8 mouse cellular contexts compared by ENCODE assay signal in the genomic region with DNA sequence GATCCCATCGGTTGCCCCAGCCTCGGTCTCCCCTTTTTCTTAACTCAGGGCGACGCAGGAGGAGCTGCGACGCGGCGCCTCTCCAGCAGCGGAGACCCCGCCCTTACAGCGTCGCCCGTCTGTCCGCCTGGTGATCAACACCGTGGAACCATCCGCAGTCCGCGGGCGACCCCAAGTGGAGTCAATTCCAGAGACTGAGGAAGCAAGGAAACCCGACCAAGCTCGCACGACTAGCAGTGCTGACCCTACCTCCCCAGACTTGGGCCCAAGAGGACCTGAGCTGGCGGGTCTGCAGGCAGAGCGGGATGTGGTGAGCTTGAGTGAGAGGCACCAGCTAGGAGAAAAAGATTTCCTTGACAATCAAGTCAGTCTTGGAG. TPM values are rescaled to one million over a fixed set of nuclear protein-coding genes. Genes with fewer than 3 reads are reported as not detected.
DNase-seq lines count a peak whose midpoint lies in the region; ATAC-seq lines count a peak whose summit lies in the region.

No protein-coding gene starts in this region.

- ATAC-seq in inflammation-experienced regulatory T-cells, adult 6 months, result peak; percentile 50
- no peak for ATAC-seq in erythroid progenitor cell, adult 5-6 weeks (replicated peaks; ENCODE audit: low FRiP score, poor library complexity, severe bottlenecking)

- DNase-seq in adrenal gland, adult 8-10 months, result peak; percentile 68
- peak; percentile 87 for DNase-seq in embryo, embryonic 10.5 days (ENCODE audit: low spot score)
- DNase-seq in gastrocnemius, postnatal 25 days, result peak; percentile 60
- peak; percentile 66 to 75 for DNase-seq in left cerebral cortex, adult 8-10 months (ENCODE audit: low spot score in 2 of 2)
- DNase-seq in lung, postnatal 4 days, result peak; percentile 87 to 89
- DNase-seq in right cerebral cortex, adult 18-20 months, result peak; percentile 90

RNA-seq across cellular contexts. Expression of a gene that starts 10.7 kb away (rescaled TPM):
- 1 to 10 TPM; 2.0 to 6.7 (median 3.9) TPM for total RNA-seq in adrenal gland, adult 8-10 months (2022)
- total RNA-seq in gastrocnemius, postnatal 25 days (2021), result 1 to 10 TPM; 1.5 to 2.2 TPM
- 10 to 100 TPM in 2 of 3 experiments, 1 to 10 TPM in 1; 3.8 to 22.3 (median 12.5) TPM for polyA plus RNA-seq in inflammation-experienced regulatory T-cells, adult 6 months (2017; shearing (Covaris generic))
- 1 to 10 TPM; 1.5 to 3.6 (median 2.9) TPM for total RNA-seq in left cerebral cortex, adult 8-10 months (2022)
- 2.9 and 6.1 TPM in 2 replicates for total RNA-seq in erythroid progenitor cell, adult 5-6 weeks (2015; ENCODE audit: low replicate concordance)
- 6.2 and 11.2 TPM in 2 replicates for total RNA-seq in erythroid progenitor cell, adult 5-6 weeks (2017; ENCODE audit: low replicate concordance)

RNA-seq across cellular contexts. Expression of a gene that starts 25.7 kb away (rescaled TPM):
- 10 to 100 TPM; 16.7 to 21.4 (median 18.1) TPM for total RNA-seq in adrenal gland, adult 8-10 months (2022)
- 10 to 100 TPM; 14.9 to 16.5 TPM for total RNA-seq in gastrocnemius, postnatal 25 days (2021)
- 10 to 100 TPM in 2 of 3 experiments, 1 to 10 TPM in 1; 6.2 to 24.7 (median 17.4) TPM for polyA plus RNA-seq in inflammation-experienced regulatory T-cells, adult 6 months (2017; shearing (Covaris generic))
- total RNA-seq in left cerebral cortex, adult 8-10 months (2022), result 10 to 100 TPM; 27.5 to 29.5 (median 27.8) TPM
- total RNA-seq in erythroid progenitor cell, adult 5-6 weeks (2015; ENCODE audit: low replicate concordance), result 0.72 and 1.3 TPM in 2 replicates
- total RNA-seq in erythroid progenitor cell, adult 5-6 weeks (2017; ENCODE audit: low replicate concordance), result 0.45 and 1.5 TPM in 2 replicates

RNA-seq across cellular contexts. Expression of a gene that starts 30.3 kb away (rescaled TPM):
- total RNA-seq in adrenal gland, adult 8-10 months (2022), result 100 to 1,000 TPM in 3 of 4 experiments, 10 to 100 TPM in 1; 76.7 to 152 (median 113) TPM
- 10 to 100 TPM; 20.6 to 22.3 TPM for total RNA-seq in gastrocnemius, postnatal 25 days (2021)
- polyA plus RNA-seq in inflammation-experienced regulatory T-cells, adult 6 months (2017; shearing (Covaris generic)), result 10 to 100 TPM; 19.1 to 23.9 (median 19.4) TPM
- 100 to 1,000 TPM; 142 to 158 (median 151) TPM for total RNA-seq in left cerebral cortex, adult 8-10 months (2022)
- 73.9 and 133 TPM in 2 replicates for total RNA-seq in erythroid progenitor cell, adult 5-6 weeks (2015; ENCODE audit: low replicate concordance)
- 123 and 130 TPM in 2 replicates for total RNA-seq in erythroid progenitor cell, adult 5-6 weeks (2017; ENCODE audit: low replicate concordance)

RNA-seq across cellular contexts. Expression of a gene that starts 45.0 kb away (rescaled TPM):
- total RNA-seq in adrenal gland, adult 8-10 months (2022), result 1 to 10 TPM in 2 of 4 experiments, under 1 TPM in 2; 0.46 to 1.5 (median 1.1) TPM
- 100 to 1,000 TPM; 151 to 768 TPM for total RNA-seq in gastrocnemius, postnatal 25 days (2021)
- 1 to 10 TPM; 6.4 to 8.0 (median 6.9) TPM for polyA plus RNA-seq in inflammation-experienced regulatory T-cells, adult 6 months (2017; shearing (Covaris generic))
- 10 to 100 TPM in 1 of 4 experiments, 1 to 10 TPM in 3; 7.5 to 10.9 (median 8.2) TPM for total RNA-seq in left cerebral cortex, adult 8-10 months (2022)
- 1.4 TPM in 1 of 2 replicates, not detected in the other for total RNA-seq in erythroid progenitor cell, adult 5-6 weeks (2015; ENCODE audit: low replicate concordance)
- 3.9 TPM in 1 of 2 replicates, not detected in the other for total RNA-seq in erythroid progenitor cell, adult 5-6 weeks (2017; ENCODE audit: low replicate concordance)

RNA-seq across cellular contexts. Expression of a gene that starts 52.9 kb away (rescaled TPM):
- total RNA-seq in adrenal gland, adult 8-10 months (2022), result 1 to 10 TPM; 1.3 to 3.1 (median 2.5) TPM
- total RNA-seq in gastrocnemius, postnatal 25 days (2021), result under 1 TPM in 1 of 2 experiments, not detected in 1; 0.29 TPM
- polyA plus RNA-seq in inflammation-experienced regulatory T-cells, adult 6 months (2017; shearing (Covaris generic)), result 1 to 10 TPM in 2 of 3 experiments, under 1 TPM in 1; 0.48 to 3.4 (median 1.4) TPM
- 1 to 10 TPM; 1.9 to 4.5 (median 4.1) TPM for total RNA-seq in left cerebral cortex, adult 8-10 months (2022)
- not detected in 2 replicates for total RNA-seq in erythroid progenitor cell, adult 5-6 weeks (2015; ENCODE audit: low replicate concordance)
- not detected in 2 replicates for total RNA-seq in erythroid progenitor cell, adult 5-6 weeks (2017; ENCODE audit: low replicate concordance)

Comparison
In these comparisons a context has a peak if more than half of its experiments do, and no peak if none do; other contexts are left out.
1. RNA of a gene that starts 25.7 kb away (total RNA-seq): 27.5 to 29.5 TPM in left cerebral cortex, adult 8-10 months, 16.7 to 21.4 TPM in adrenal gland, adult 8-10 months and 14.9 to 16.5 TPM in gastrocnemius, postnatal 25 days; 0.45 to 1.5 TPM in erythroid progenitor cell, adult 5-6 weeks; every median in the first group is over 4 times any median in the second.
2. Peak in every context shown above with its lines, with median percentiles within 50 percentile points of each other: DNase-seq.